ENCODE assay signal across 15 mouse cellular contexts in genomic region chr8:121934923-121935322, GRCm38 (mm10). TPM values are rescaled to one million over a fixed set of nuclear protein-coding genes. Genes with fewer than 3 reads are reported as not detected.
DNase-seq lines count a peak whose midpoint lies in the region; ATAC-seq and TF ChIP-seq lines count a peak whose summit lies in the region.
"Had no signal": no experiment of that assay in that cellular context is flagged by ENCODE, and none has a peak within 500 bp of the region (broad histone marks: within the 10 kb centered on the region; RNA-seq: fewer than 3 reads in every experiment).

No protein-coding gene starts in this region.

- peak overlapping the region; percentile 45; the same call in 1 of the 2 replicates for H3K27ac ChIP-seq in left cerebral cortex, adult 2 months
- H3K27ac ChIP-seq in forebrain, embryonic 13.5 days = peak overlapping the region; percentile 91
- peak overlapping the region; percentile 88 for H3K27ac ChIP-seq in hindbrain, postnatal 0 days
- peak overlapping the region; percentile 44 for H3K27ac ChIP-seq in midbrain, postnatal 0 days (ENCODE audit: low read depth, low read length)
- H3K27ac ChIP-seq: liver, embryonic 13.5 days had no signal

- ATAC-seq in forebrain, embryonic 13.5 days = peak; percentile 31
- ATAC-seq in hindbrain, postnatal 0 days = peak; percentile 25; the same call in 1 of the 2 replicates
- ATAC-seq in midbrain, postnatal 0 days (ENCODE audit: low FRiP score) = peak; percentile 32

- no peaks in the 10 kb centered on the region for H3K27me3 ChIP-seq in forebrain, embryonic 13.5 days
- no peaks in the 10 kb centered on the region for H3K27me3 ChIP-seq in hindbrain, postnatal 0 days (ENCODE audit: insufficient read depth, low read length)
- H3K27me3 ChIP-seq in midbrain, postnatal 0 days (ENCODE audit: insufficient read depth, low read length) = no peaks in the 10 kb centered on the region
- H3K27me3 ChIP-seq: liver, embryonic 13.5 days had no signal

- no peak overlapping the region for H3K4me3 ChIP-seq in left cerebral cortex, adult 2 months
- H3K4me3 ChIP-seq in forebrain, embryonic 13.5 days = no peak overlapping the region
- no peak overlapping the region for H3K4me3 ChIP-seq in hindbrain, postnatal 0 days (ENCODE audit: low read length)
- H3K4me3 ChIP-seq in midbrain, postnatal 0 days (ENCODE audit: low read depth, low read length) = no peak overlapping the region
- H3K4me3 ChIP-seq: liver, embryonic 13.5 days had no signal

- H3K9ac ChIP-seq in forebrain, embryonic 13.5 days = peak overlapping the region; percentile 55; the same call in 1 of the 2 replicates
- H3K9ac ChIP-seq in hindbrain, postnatal 0 days (replicated peaks; ENCODE audit: low read length) = peak overlapping the region; percentile 14; the same call in 1 of the 2 replicates
- no peak overlapping the region for H3K9ac ChIP-seq in midbrain, postnatal 0 days (replicated peaks; ENCODE audit: low read length, poor library complexity, severe bottlenecking)
- H3K9ac ChIP-seq: liver, embryonic 13.5 days had no signal

- H3K36me3 ChIP-seq in forebrain, embryonic 13.5 days (ENCODE audit: poor library complexity, severe bottlenecking) = no peaks in the 10 kb centered on the region
- no peaks in the 10 kb centered on the region for H3K36me3 ChIP-seq in hindbrain, postnatal 0 days (ENCODE audit: insufficient read depth, low read length)
- H3K36me3 ChIP-seq in midbrain, postnatal 0 days (ENCODE audit: insufficient read depth, low read length) = no peaks in the 10 kb centered on the region
- H3K36me3 ChIP-seq: liver, embryonic 13.5 days had no signal

- no peak for TF ChIP-seq CTCF in left cerebral cortex, adult 2 months (IDR thresholded peaks at IDR 0.05)
- no peak for TF ChIP-seq CTCF in hindbrain, postnatal 0 days (IDR thresholded peaks at IDR 0.05; ENCODE audit: low read depth)
- no peak for TF ChIP-seq CTCF in midbrain, postnatal 0 days (IDR thresholded peaks at IDR 0.05)

- intact Hi-C loops in left cerebral cortex, adult 2 months (cut with DNase I) = no loop called here

- H3K4me1 ChIP-seq in forebrain, embryonic 13.5 days = peaks cover 25% of the 10 kb centered on the region
- peaks cover 17% of the 10 kb centered on the region for H3K4me1 ChIP-seq in hindbrain, postnatal 0 days (ENCODE audit: insufficient read depth, low read length)
- peaks cover 4% of the 10 kb centered on the region; the same call in 1 of the 2 replicates for H3K4me1 ChIP-seq in midbrain, postnatal 0 days (ENCODE audit: insufficient read depth, low read length)

- H3K9me3 ChIP-seq in forebrain, embryonic 13.5 days (replicated peaks) = no peaks in the 10 kb centered on the region
- no peaks in the 10 kb centered on the region for H3K9me3 ChIP-seq in hindbrain, postnatal 0 days (ENCODE audit: low read length)
- no peaks in the 10 kb centered on the region for H3K9me3 ChIP-seq in midbrain, postnatal 0 days (ENCODE audit: low read length)
- H3K9me3 ChIP-seq: liver, embryonic 13.5 days had no signal

- DNase-seq in left cerebral cortex, adult 2 months (ENCODE audit: extremely low spot score in 1 of 2, low spot score in 2 of 2) = no peak
- no peak for DNase-seq in left cerebral cortex, adult 11 months (ENCODE audit: low spot score)
- DNase-seq in hindbrain, postnatal 0 days (ENCODE audit: low spot score) = peak; percentile 17
- DNase-seq in midbrain, postnatal 0 days (ENCODE audit: low spot score) = no peak
- DNase-seq in adrenal gland, adult 18-20 months (ENCODE audit: low spot score in 2 of 2) = no peak
- DNase-seq in embryo, embryonic 11 days = no peak
- no peak for DNase-seq in ovary, postnatal 14 days (ENCODE audit: low spot score)
- DNase-seq: heart, adult 11 months had no signal

- peak overlapping the region; percentile 40 for H3K4me2 ChIP-seq in forebrain, embryonic 13.5 days
- H3K4me2 ChIP-seq in hindbrain, postnatal 0 days (ENCODE audit: low read depth, low read length) = no peak overlapping the region
- H3K4me2 ChIP-seq in midbrain, postnatal 0 days (ENCODE audit: low read depth, low read length, poor library complexity, severe bottlenecking) = no peak overlapping the region
- H3K4me2 ChIP-seq: liver, embryonic 13.5 days had no signal

RNA-seq across cellular contexts. Expression of gene Car5a, which starts 9.8 kb away (rescaled TPM):
- not detected for total RNA-seq in left cerebral cortex, adult 2 months (2021)
- 0.25 TPM in 1 of 2 replicates, not detected in the other for polyA plus RNA-seq in forebrain, embryonic 13.5 days (2015; fragmentation: Nextera tagmentation; extraction: Ambion mirVana)
- total RNA-seq in hindbrain, postnatal 0 days (2014; rRNA removed) = 0.42 TPM in 1 of 2 replicates, not detected in the other
- polyA plus RNA-seq in hindbrain, postnatal 0 days (2015; fragmentation: Nextera tagmentation; extraction: Ambion mirVana) = 0.23 and 0.50 TPM in 2 replicates
- 0.19 TPM in 1 of 2 replicates, not detected in the other for total RNA-seq in midbrain, postnatal 0 days (2014; rRNA removed)
- 0.17 and 0.22 TPM in 2 replicates for polyA plus RNA-seq in midbrain, postnatal 0 days (2015; fragmentation: Nextera tagmentation; extraction: Ambion mirVana)
- total RNA-seq in adrenal gland, adult 18-20 months (2021) = not detected
- total RNA-seq: heart, postnatal 4 days; layer of hippocampus, postnatal 36 days had no signal
- polyA plus RNA-seq: embryonic facial prominence, embryonic 14.5 days; kidney, embryonic 14.5 days; testis, adult 2 months had no signal

RNA-seq across cellular contexts. Expression of gene Banp, which starts 14.6 kb away (rescaled TPM):
- 10 to 100 TPM; 31.4 to 62.5 TPM for total RNA-seq in left cerebral cortex, adult 2 months (2021)
- 57.5 and 60.9 TPM in 2 replicates for polyA plus RNA-seq in forebrain, embryonic 13.5 days (2015; fragmentation: Nextera tagmentation; extraction: Ambion mirVana)
- 59.7 and 62.5 TPM in 2 replicates for total RNA-seq in hindbrain, postnatal 0 days (2014; rRNA removed)
- 22.5 and 22.8 TPM in 2 replicates for polyA plus RNA-seq in hindbrain, postnatal 0 days (2015; fragmentation: Nextera tagmentation; extraction: Ambion mirVana)
- 37.1 and 51.6 TPM in 2 replicates for total RNA-seq in midbrain, postnatal 0 days (2014; rRNA removed)
- 22.4 and 24.8 TPM in 2 replicates for polyA plus RNA-seq in midbrain, postnatal 0 days (2015; fragmentation: Nextera tagmentation; extraction: Ambion mirVana)
- 10 to 100 TPM; 44.8 to 48.9 TPM for total RNA-seq in adrenal gland, adult 18-20 months (2021)

RNA-seq across cellular contexts. Expression of gene Slc7a5, which starts 27.4 kb away (rescaled TPM):
- total RNA-seq in left cerebral cortex, adult 2 months (2021) = 10 to 100 TPM; 61.5 to 63.2 TPM
- 28.1 and 30.6 TPM in 2 replicates for polyA plus RNA-seq in forebrain, embryonic 13.5 days (2015; fragmentation: Nextera tagmentation; extraction: Ambion mirVana)
- 148 and 163 TPM in 2 replicates for total RNA-seq in hindbrain, postnatal 0 days (2014; rRNA removed)
- 60.1 and 72.1 TPM in 2 replicates for polyA plus RNA-seq in hindbrain, postnatal 0 days (2015; fragmentation: Nextera tagmentation; extraction: Ambion mirVana)
- 111 and 115 TPM in 2 replicates for total RNA-seq in midbrain, postnatal 0 days (2014; rRNA removed)
- 64.5 and 65.2 TPM in 2 replicates for polyA plus RNA-seq in midbrain, postnatal 0 days (2015; fragmentation: Nextera tagmentation; extraction: Ambion mirVana)
- total RNA-seq in adrenal gland, adult 18-20 months (2021) = 10 to 100 TPM; 35.3 to 48.3 TPM
